Mouse (Mus musculus) spleen, adult 2 months (tissue): ENCODE results near the gene Bri3. TPM values are rescaled to one million over a fixed set of nuclear protein-coding genes. Genes with fewer than 3 reads are reported as not detected.

ENCODE experiments used
- DNase-seq, 2 experiments: peaks; one replicate each; pipeline versions ENCODE4 v3.0.0 to v3.0.0-alpha.2; 2012 to 2021; ENCODE audit warnings: low spot score in 2 of 2, low read depth in 1 of 2
- H3K27ac ChIP-seq: fragments of 200-500 bp; 2 replicates; pipeline ENCODE4 v1.5.1; 2012; ENCODE audit warnings: low read length, inconsistent platforms; ENCODE audit not compliant: insufficient read depth
- H3K27me3 ChIP-seq: fragments of 200-500 bp; 2 replicates; pipeline ENCODE4 v1.6.1; 2012; ENCODE audit warnings: mild to moderate bottlenecking, moderate library complexity, low read length, inconsistent platforms; ENCODE audit not compliant: control insufficient read depth, insufficient read depth
- H3K36me3 ChIP-seq: fragments of 200-500 bp; 2 replicates; pipeline ENCODE4 v1.6.1; 2012; ENCODE audit warnings: mild to moderate bottlenecking, low read length, inconsistent platforms; ENCODE audit not compliant: control insufficient read depth, insufficient read depth
- H3K4me1 ChIP-seq: fragments of 200-500 bp; 2 replicates; pipeline ENCODE4 v1.6.1; 2011; ENCODE audit warnings: inconsistent platforms; ENCODE audit not compliant: control insufficient read depth, insufficient read depth, insufficient read length
- H3K4me3 ChIP-seq: fragments of 200-500 bp; 2 replicates; pipeline ENCODE4 v1.5.1; 2011; ENCODE audit warnings: mild to moderate bottlenecking, inconsistent platforms; ENCODE audit not compliant: insufficient read depth, insufficient read length; ENCODE audit errors: extremely low read depth
- CTCF ChIP-seq: fragments of 200-500 bp; IDR thresholded peaks from 2 replicates; pipeline ENCODE4 v1.5.1; 2011; ENCODE audit warnings: mild to moderate bottlenecking, inconsistent platforms; ENCODE audit not compliant: insufficient read depth, insufficient read length, insufficient replicate concordance; ENCODE audit errors: extremely low read depth
- POLR2A ChIP-seq: fragments of 200-500 bp; IDR thresholded peaks from 2 replicates; pipeline ENCODE4 v1.6.1; 2011; ENCODE audit warnings: low read depth, low read length, inconsistent platforms
- WGBS: fragments of 180-500 bp; shearing (Covaris S2); methylation state at CpG from one replicate; pipeline ENCODE4 v1.1.7; 2018; 5-methylcytosine and 5-hydroxymethylcytosine counted together
- polyA plus RNA-seq: library from polyadenylated mRNA; depleted of rRNA; stranded (reverse); fragments of >200 nt; gene quantifications from 2 replicates; pipeline ENCODE4 v1.2.3, GENCODE M21; 2012

Gene Bri3
- polyA plus RNA-seq, 1 experiment, result 50.2 TPM

- Histone ChIP-seq H3K4me3 (peak overlapping the region; percentile 12; the same call in 1 of the 2 replicates), H3K27me3 (no peaks in the 10 kb centered on the region), H3K27ac (peak overlapping the region; percentile 61), H3K36me3 (no peaks in the 10 kb centered on the region), H3K4me1 (peaks cover 4% of the 10 kb centered on the region; the same call in 1 of the 2 replicates)
- WGBS, result 17% methylated on average over 17 of the region's 17 CpGs
- no peak for TF ChIP-seq POLR2A
- no peak for TF ChIP-seq CTCF
- DNase-seq, result peak; percentile 49 to 64
These were observed 32.8 kb downstream of the Bri3 start for GRCm38 (mm10) chr5:144276898-144277630.

- Histone ChIP-seq H3K27ac (no peak overlapping the region), H3K4me3 (no peak overlapping the region), H3K4me1 (peaks cover 15% of the 10 kb centered on the region; the same call in 1 of the 2 replicates), H3K27me3 (no peaks in the 10 kb centered on the region), H3K36me3 (no peaks in the 10 kb centered on the region)
- 83% methylated on average over 12 of the region's 13 CpGs for WGBS
- DNase-seq, result no peak
- TF ChIP-seq POLR2A, result no peak
- TF ChIP-seq CTCF, result no peak
These were observed 34.2 kb downstream of the Bri3 start for GRCm38 (mm10) chr5:144278374-144278960.

DNA sequence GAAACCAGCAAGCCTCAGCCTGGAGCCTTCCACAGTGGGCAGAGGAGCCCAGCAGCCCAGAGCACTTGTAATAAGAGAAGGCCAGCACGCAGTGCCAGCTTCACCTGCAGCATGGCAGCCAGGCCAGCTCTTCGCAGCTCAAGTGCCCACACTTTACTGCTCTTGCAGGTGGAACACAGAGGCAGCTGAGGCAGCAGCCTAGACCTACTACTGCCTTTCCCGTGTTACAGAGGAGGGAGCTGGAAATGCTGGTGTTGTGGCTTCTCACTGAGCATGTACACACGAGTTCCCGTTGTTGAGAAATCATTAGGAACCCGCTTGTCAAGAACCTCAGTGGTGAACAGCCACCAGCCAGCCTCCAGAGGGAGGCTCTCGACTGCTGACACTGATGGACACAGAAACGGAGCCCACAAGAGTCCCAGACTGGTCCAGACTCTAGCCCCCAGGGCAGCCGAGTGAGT lies 34.9 kb downstream of the Bri3 start:
- no peaks in the 10 kb centered on the region for H3K36me3 ChIP-seq
- H3K27me3 ChIP-seq, result no peaks in the 10 kb centered on the region
- peaks cover 15% of the 10 kb centered on the region; the same call in 1 of the 2 replicates for H3K4me1 ChIP-seq
- 71% methylated on average over 9 of the region's 9 CpGs for WGBS
- no peak overlapping the region for H3K4me3 ChIP-seq
- no peak for DNase-seq
- no peak overlapping the region for H3K27ac ChIP-seq
- TF ChIP-seq POLR2A, result no peak
- no peak for TF ChIP-seq CTCF

DNA sequence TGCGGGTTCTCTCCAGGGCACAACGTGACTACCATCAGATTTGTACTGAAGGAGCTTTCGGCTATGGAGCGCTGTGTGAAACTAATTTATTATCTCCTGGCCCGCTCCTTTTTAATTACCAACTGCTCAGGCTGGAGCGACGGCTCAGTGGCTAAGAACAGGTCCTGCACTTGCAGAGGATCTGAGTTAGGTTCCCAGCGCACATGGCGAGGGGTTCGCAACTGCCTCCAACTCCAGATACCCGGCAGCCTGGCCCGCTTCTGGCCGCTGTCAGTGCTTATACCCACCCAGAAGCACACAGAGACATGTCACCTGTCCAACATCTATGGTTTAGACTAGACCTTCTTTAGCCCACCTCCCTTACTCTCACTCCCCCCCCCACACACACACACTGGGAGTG lies 35.7 kb downstream of the Bri3 start:
- no peak for DNase-seq
- no peak overlapping the region for H3K4me3 ChIP-seq
- no peak for TF ChIP-seq POLR2A
- no peak for TF ChIP-seq CTCF
- peaks cover 15% of the 10 kb centered on the region; the same call in 1 of the 2 replicates for H3K4me1 ChIP-seq
- no peak overlapping the region for H3K27ac ChIP-seq
- no peaks in the 10 kb centered on the region for H3K27me3 ChIP-seq
- 95% methylated on average over 13 of the region's 13 CpGs for WGBS
- no peaks in the 10 kb centered on the region for H3K36me3 ChIP-seq

DNA sequence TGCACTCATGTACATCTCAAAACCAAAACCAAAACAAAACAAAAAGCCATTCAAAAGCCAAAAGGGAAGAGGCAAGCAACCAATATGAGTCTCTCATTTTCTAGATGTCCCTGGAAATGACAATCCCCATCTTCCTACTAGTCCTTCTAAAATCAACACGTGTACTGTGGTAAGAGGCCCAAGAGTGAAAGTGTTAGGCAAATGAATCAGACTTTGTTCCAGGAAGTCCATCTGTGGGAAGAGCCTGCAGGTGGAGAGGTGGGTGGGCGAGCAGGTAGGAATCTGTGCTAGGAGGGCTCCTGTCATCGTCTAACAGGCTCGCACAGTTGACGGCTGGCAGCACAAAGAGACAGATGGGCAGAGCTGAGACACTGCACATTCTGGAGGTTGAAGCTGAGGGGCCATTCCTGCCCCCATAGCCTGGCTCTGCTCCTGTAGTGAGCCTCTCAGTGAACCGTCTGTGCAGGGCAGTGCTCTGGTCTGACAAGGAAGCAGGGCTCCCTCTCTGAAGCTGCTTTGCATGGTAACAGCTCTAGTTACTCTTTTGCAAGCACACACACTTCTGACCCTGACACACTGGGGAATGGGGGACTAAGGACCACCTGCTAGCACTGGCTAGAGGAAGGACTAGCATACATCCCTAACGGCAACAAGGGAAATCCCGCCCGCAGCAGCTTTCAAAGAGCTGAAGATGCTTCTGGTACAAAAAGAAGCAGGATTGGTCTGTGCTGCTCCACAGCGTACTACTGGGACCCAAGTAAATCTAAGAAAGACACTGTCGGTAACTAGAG lies 38.4 kb downstream of the Bri3 start:
- Histone ChIP-seq H3K36me3 (no peaks in the 10 kb centered on the region), H3K27ac (no peak overlapping the region)
- DNase-seq, result no peak

GRCm38 (mm10) chr5:144283551-144284031 lies 39.4 kb downstream of the Bri3 start:
- Histone ChIP-seq H3K4me1 (peaks cover 18% of the 10 kb centered on the region; the same call in 1 of the 2 replicates), H3K27ac (no peak overlapping the region), H3K36me3 (no peaks in the 10 kb centered on the region), H3K27me3 (no peaks in the 10 kb centered on the region), H3K4me3 (no peak overlapping the region)
- WGBS, result 8% methylated on average over 8 of the region's 8 CpGs
- no peak for TF ChIP-seq CTCF
- no peak for TF ChIP-seq POLR2A
- DNase-seq, result peak in 1 of 2 experiments; percentile 82

More for the DNA sequence above, 38.4 kb downstream of the Bri3 start:
- TF ChIP-seq CTCF (no peak), POLR2A (no peak)
- Histone ChIP-seq H3K4me1 (peaks cover 18% of the 10 kb centered on the region; the same call in 1 of the 2 replicates), H3K27me3 (no peaks in the 10 kb centered on the region), H3K4me3 (no peak overlapping the region)
- WGBS, result 65% methylated on average over 11 of the region's 11 CpGs
